Mouse (Mus musculus): ENCODE measurements at regions not wholly inside any gene's neighbourhood (a gene's known extent, or its start where the extent isn't known, plus 50 kb on each side); places are given as distances from the start of the nearest gene placed in this dataset.

DNA sequence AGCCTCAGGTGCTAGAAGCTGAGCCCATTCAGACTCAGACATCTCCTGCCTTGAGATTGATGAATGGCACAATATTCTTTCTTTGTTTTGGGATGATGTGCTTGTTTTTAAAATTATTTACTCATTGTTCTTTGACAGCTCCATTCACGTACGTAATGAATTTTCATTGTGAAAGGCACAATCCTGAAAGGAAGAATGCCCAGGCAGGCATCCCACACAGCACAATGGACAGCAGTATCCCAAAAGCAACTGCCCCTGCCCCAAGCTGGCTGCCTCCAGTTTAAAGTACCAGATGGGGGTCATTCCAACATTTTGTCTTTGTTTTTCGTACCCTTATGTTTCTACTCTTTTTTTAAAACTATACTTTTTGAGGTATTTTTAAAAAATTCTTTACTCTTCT, 210.9 kb upstream of the St8sia2 start:
- no peak for DNase-seq

DNA sequence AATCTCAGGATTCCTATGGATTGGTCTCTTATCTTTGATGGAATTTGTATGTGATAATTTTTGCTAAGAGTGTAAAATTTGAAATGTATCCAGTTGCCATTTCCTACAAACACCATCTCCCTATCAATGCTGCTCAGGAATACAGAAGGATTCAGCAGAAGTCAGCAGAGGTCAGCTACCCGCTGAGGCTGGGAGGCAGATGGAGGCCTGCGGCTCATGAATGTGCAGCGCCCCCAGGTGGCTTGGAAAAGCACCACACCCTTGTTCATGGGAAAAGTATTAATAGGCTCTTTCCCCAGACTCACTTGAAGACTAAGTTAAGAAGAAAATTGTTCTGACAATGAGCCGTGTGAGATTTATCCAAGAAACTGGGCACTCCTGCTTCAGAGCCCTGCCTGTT, 187.2 kb upstream of the St8sia2 start:
- DNase-seq = no peak

GRCm38 (mm10) chr7:74198796-74199195, 185.3 kb upstream of the St8sia2 start:
- DNase-seq = peak; percentile 8

GRCm38 (mm10) chr7:74184661-74185060, 171.2 kb upstream of the St8sia2 start:
- DNase-seq = no peak

DNA sequence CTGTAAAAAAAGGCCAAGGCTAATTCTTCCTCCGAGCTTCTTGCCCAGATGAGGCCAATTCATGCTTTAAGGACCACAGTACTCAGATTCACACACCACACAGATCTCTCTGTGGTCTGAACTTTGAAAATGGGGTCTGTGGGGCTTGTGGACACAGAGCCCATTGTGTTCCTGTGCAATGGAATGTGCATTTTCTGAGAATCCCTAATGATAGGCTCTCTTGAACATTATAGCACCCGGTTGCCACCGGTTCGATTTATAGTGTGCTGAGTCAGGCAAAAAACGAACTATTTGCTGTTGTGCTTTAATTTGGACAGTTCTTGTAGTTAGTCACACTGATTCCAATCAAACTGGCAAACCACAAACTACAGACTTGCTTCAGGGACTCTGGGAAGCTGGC, 160.7 kb upstream of the St8sia2 start:
- no peak for DNase-seq

GRCm38 (mm10) chr7:74173230-74173612, 159.7 kb upstream of the St8sia2 start:
- no peak for DNase-seq

GRCm38 (mm10) chr7:74172504-74173229, 159.2 kb upstream of the St8sia2 start:
- DNase-seq = no peak

DNA sequence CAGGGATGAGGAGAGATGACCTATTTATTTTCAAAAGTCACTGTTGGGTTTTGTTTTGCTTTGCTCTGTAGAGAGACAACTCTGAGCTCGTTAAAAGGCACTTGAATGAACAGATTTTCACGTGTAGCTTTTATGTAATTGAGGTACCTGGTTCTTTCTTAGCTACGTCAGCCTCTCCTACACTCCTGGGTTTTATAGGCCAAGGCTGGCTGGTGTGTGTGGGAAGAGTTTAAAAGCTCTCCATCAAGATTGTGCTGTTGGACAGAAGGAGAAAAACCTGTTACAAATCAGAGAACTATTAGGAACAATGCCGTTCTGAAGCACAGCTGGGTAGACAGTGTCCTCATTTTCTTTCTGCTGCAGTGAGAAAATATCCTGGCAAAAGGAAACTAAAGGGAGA, 138.1 kb upstream of the St8sia2 start:
- no peak for DNase-seq

DNA sequence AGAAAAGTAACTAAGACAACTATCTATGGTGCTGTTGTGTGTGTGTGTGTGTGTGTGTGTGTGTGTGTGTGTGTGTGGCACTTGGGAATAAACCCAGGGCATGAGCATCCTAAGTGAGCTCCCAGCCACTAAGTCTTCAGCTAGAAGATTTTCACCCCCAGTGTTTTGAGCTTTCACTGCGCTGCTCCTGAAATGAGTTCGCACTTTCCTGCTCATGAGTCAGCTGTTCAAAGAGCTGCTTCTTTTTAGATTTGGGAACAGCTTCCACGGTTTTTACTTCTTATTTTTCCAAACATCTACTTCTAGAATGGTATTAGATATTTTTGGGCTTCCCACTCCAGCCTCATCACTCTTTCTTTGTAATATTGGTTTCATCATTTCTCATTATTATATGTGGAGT, 129.7 kb upstream of the St8sia2 start:
- no peak for DNase-seq

GRCm38 (mm10) chr7:74138169-74138568, 124.7 kb upstream of the St8sia2 start:
- no peak for DNase-seq

DNA sequence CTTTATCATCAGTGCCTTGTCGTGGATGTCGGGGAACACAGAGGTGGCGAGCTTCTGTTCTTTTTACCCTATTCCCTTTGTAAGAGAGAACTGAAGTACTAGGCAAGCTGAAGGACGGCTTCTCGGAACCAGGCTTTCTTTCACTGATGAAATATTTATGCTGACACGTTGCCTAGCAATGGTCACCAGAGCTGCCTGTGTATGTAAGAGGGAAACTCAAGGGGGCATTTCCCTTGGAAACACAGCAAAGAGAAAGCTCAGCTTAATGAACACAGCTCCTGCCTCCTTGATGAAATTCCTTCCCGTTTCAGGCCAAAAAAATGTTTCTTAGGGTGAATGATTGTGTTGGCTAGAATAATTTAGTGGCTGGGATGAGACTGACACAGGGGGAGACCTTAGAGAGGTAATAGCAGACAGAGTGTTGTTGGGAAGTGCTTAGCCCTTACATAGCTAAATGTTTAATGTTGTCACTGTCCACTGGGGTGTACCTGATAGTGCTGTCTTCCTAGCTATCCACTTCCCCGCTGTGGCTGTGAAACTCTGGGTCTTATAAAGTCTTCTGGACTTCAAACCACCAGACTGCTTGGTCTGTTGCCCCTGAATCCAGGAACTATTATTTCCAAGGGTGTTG, 116.8 kb upstream of the St8sia2 start:
- DNase-seq = peak; percentile 5

- DNase-seq = no peak
Observed at GRCm38 (mm10) chr7:74112071-74112470, 98.6 kb upstream of the St8sia2 start.

DNA sequence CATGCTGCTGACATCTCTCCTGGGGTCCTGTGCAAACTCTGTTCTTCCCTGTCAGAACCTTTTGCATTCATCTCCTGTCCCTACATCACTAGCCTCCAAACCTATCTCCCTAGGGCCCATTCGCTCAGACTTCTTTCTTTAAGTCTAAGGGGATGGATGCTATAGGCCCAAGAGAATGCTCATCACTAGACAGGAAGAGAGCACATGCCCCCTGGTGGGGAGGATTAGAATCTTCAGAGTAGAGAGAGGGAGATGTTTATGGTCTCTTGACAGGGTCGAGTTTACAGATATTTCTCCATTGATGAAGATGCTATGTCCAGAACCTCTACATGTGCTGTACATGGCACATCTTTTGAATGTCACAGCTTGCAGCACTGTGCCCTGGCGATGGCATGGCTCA, 94.9 kb upstream of the St8sia2 start:
- peak; percentile 4 for DNase-seq

- peak; percentile 87 for DNase-seq
Observed at GRCm38 (mm10) chr7:74107176-74107928, 93.9 kb upstream of the St8sia2 start.

DNA sequence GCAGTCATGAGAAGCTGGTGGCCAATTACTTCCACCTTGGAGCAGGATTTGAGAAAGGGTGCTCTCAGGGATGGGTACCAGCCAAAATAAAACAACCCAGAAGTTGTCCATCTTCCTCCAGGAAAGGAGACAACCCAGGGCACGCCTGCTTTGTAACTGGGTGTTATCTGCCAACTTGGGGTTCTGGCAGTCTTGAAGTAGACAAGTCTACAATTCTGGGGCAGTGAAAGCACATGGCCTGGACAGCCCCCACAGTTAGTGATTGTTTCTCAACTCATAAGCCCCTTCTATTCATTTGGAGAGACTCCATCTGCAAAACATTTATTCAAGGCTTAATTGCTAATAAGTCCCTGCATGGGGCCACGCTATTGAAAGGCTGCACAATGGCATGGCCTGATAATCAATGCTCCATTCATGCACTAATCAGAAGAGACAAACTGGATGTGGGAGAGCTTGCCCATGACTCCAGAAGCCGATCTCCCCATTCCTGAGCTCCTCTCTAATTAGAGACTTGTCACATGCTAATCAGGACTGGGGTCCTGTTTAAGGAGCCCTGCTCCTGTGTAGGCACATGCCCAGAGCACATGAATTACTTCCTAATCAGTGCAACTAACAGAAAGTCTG, 78.0 kb upstream of the St8sia2 start:
- DNase-seq = no peak

- DNase-seq = no peak
Observed at GRCm38 (mm10) chr7:74080846-74081235, 67.4 kb upstream of the St8sia2 start.

GRCm38 (mm10) chr7:74080079-74080845, 66.8 kb upstream of the St8sia2 start:
- DNase-seq = no peak

DNA sequence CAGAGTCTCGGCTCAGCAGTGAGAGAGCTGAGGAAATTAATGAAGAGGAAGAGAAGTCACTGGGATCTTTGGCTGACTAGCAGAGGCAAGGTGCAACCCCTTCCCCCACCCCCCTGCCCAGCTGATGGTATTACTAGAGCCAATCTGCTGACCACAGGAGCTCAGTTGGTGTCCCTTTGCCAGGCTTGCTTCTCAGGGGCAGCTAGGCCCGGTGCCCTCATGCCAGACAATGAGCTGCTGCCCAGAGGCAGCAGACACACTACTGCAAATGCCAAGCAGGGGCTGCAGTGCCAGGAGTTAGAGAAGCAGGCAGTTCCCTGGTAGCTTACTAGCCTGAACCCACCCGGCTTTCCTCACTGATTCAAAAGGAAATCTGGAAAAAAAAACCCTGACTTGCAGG, 59.1 kb upstream of the St8sia2 start:
- no peak for DNase-seq

DNA sequence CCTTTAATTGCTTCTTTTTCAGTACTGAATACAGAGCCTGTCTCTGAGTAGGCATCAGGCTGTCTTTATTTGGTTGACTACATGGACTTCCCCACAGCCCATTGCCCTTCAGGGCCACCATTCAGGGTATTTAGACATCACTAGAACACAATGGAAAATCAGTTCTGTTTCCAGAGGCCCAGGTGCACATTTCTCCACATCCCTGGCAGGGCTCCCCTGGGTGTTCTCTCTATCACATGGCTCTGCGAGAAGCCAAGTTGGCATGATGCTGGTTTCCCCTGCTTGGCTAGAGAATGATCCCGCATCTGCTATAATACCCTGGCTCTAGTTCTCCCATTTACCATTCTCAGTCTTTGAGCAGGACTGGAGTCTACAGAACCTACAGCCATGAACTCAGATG, 57.3 kb upstream of the St8sia2 start:
- no peak for DNase-seq

GRCm38 (mm10) chr7:74065449-74066099, 52.1 kb upstream of the St8sia2 start:
- no peak for DNase-seq

Data from cerebellum, adult 9-10 months (tissue).